Mouse (Mus musculus): ENCODE results near the gene Gm10073. TPM values are rescaled to one million over a fixed set of nuclear protein-coding genes. Genes with fewer than 3 reads are reported as not detected.
"Not testable (repeated sequence)": the region's sequence is repeated elsewhere in the genome, so short reads cannot be mapped to it uniquely, and the experiment has no call there.

Gm10073 gene
- total RNA-seq, 2 experiments from 2014 or later: 76.6 to 90.7 TPM

DNA sequence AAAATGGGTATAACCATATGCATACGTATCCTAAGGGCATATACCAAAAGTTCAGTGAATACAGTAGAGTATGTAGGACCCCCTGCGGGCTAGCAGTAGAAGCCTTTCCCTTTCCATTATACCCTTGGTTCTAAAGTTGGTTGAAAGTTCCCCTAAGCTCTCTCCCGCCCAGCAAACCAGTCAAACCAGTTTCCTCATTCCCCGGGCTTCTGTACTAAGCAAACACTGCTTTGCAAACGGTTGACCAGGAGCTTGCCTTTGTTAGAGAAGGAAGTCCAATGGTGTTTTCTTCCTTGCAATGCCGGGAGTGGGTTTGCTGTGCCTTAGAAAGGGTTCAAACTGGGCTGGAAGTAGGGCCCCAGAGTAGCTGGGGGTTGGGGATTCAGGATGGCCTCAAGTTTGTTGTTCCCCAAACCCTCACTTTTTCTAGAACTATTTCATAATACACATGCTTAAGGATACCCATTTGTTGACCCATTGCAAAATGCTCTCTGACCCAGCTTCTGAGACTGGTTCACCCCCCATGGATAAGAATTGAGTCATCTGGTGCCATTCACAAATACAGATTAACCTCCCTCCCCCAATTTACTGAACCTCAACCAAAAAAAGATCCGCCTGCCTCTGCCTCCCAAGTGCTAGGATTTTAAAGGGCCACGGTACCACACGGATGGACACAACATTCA lies 37.8 kb upstream of the Gm10073 start:
- no peak for TF ChIP-seq CTCF (IDR thresholded peaks at IDR 0.05)
- DNase-seq (ENCODE audit: extremely low spot score in 1 of 2, low spot score in 2 of 2): no peak
- no peak overlapping the region for H3K4me3 ChIP-seq
- no peak overlapping the region for H3K27ac ChIP-seq
- intact Hi-C loops (cut with DNase I): loop anchor here (10.0 kb wide), 1 partner anchor 246 kb away; no protein-coding TSS in a partner anchor

DNA sequence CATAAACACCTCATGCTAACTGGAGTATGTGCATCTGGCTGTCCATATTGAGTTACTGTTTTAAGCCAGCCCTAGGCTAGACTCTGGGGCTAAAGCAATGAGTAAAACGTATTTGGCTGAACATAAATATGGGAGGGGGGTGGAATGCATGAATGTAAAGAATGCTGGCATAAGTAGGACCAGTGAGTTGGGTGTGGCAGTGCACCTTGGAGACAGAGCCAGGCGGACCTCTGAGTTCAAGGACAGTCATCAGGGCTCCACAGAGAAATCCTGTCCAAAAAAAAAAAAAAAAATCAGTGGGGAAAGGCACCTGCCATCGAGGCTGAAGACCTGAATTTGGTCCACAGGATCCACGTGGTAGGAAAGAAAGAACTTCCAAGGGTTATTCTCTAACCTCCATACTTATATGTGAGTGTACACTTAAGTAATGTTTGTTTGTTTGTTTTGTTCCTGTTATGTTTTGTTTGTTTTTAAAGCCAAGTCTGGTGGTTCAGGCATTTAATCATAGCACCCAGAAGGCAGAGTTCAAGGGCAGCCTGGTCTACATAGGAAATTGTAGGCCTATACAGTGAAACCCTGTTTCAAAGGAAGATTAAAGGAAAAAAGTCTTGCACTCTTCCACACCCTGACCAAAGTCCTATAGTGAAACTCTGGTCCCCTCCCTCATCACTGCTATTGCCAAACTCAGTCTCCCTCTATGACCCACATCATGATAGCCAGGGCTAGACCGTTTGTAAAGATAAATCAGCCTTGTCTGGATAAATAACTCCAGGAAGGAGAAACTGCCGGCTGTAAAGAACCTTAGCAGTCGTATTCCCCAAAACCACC lies 36.0 kb upstream of the Gm10073 start:
- intact Hi-C loops (cut with DNase I): no loop called here
- no peak for TF ChIP-seq CTCF (IDR thresholded peaks at IDR 0.05)

DNA sequence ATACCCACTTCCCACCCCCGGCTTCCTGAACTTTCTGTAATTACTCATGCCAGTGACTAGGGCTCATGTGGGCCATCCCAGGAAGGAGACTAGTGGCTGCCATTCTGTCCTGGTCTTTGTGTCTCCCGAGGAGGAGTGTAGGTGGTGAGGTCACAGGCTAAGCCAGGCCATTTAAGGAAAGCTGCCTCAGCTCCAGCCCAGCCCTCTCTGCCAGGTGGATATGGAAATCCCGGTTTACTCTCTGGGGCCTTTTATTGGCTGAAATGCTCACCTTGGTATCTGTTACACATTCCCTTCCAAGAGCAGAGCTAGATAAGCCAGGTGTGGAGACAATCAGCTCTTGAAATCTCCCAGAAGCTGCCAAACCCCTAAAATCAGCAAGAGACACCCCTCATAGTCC lies 35.2 kb upstream of the Gm10073 start:
- Histone ChIP-seq H3K27ac (no peak overlapping the region), H3K4me3 (no peak overlapping the region)
- intact Hi-C loops (cut with DNase I): no loop called here
- DNase-seq (ENCODE audit: extremely low spot score in 1 of 2, low spot score in 2 of 2): no peak
- TF ChIP-seq CTCF (IDR thresholded peaks at IDR 0.05): no peak

More for the DNA sequence above, 36.0 kb upstream of the Gm10073 start:
- H3K4me3 ChIP-seq: no peak overlapping the region
- no peak for DNase-seq (ENCODE audit: extremely low spot score in 1 of 2, low spot score in 2 of 2)
- no peak overlapping the region for H3K27ac ChIP-seq

DNA sequence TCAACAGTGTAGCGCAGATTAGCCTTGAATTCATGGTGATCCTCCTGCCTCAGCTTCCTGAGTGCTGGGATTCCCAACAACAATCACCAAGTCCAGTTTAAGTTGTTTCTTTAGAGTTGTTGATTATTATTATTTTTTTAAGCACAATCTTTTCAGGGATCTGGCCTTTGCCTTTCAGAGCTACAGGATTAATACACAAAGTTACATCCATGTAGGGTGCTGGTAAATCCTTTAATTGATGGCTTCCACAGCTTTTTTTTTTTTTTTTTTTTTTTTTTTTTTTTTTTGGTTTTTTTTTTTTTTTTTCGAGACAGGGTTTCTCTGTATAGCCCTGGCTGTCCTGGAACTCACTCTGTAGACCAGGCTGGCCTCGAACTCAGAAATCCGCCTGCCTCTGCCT lies 34.5 kb upstream of the Gm10073 start:
- DNase-seq (ENCODE audit: extremely low spot score in 1 of 2, low spot score in 2 of 2); intact Hi-C loops (cut with DNase I); H3K27ac ChIP-seq; H3K4me3 ChIP-seq: not testable (repeated sequence)

DNA sequence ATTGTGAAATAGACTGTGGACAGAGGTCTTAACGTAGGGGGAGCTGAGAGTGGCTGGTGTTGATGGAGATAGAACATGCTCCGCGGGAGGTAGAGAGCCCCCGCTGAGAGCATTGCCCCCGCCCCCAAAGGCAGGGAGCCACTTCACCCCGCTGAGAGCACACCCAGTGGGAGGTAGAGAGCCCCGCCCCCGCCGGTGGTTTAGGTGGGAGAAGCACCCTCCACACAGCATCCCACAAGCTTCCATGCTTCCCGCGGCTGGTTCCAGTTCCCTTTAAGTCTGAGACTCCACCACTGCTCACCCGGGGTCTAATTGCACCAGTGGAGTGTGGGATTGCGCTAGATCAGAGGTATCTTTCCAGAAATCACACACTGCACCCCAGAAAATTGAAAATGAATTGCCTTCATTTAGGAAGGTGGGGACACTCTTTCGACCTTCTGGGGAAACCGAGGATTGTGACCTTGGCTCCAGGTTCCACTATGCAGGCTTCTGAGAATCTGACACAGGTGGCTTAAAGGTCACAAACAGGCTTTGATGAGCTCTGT lies 33.4 kb upstream of the Gm10073 start:
- intact Hi-C loops (cut with DNase I): no loop called here
- H3K27ac ChIP-seq: no peak overlapping the region
- TF ChIP-seq CTCF (IDR thresholded peaks at IDR 0.05): no peak
- no peak overlapping the region for H3K4me3 ChIP-seq
- DNase-seq (ENCODE audit: extremely low spot score in 1 of 2, low spot score in 2 of 2): no peak

DNA sequence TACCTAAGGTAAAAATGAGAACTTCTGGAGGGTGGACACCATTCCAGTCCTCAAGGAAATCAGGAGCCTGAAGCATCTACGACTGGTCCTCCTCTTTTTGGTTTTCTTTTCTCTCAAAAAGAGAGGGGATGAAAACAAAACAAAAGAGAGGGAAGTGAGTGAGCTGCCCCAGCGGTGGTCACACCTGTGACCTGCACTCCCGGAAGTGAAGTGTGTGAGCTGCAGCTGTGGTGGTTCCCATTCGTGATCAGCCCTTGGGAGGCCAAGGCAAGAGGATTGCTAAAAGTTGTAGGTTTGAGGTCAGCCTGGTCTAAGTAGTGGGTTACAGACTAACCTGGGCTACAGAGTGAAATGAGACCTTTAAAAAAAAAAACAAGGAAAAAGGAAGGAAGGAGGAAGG lies 32.9 kb upstream of the Gm10073 start:
- no peak overlapping the region for H3K4me3 ChIP-seq
- DNase-seq (ENCODE audit: extremely low spot score in 1 of 2, low spot score in 2 of 2): no peak
- intact Hi-C loops (cut with DNase I): no loop called here
- TF ChIP-seq CTCF (IDR thresholded peaks at IDR 0.05): no peak
- H3K27ac ChIP-seq: no peak overlapping the region

DNA sequence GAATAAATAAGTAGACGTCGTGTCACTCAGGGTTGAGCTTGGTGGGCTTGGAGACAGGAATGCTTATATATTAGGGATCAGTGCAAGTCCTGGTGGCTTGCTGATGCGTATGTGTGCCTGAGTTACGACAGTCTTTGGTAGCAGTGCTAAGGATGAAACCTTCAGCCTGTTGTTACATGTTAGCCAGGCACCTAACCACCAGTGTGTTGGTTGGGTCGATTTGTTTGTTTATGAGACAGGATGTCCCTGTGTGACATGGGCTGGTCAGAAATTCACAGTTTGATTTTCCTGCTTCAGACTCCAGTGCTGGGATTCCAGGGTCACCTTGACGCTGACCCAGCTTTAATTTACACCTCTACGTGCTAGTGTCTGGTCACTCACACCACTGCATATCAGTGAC lies 32.4 kb upstream of the Gm10073 start:
- no peak overlapping the region for H3K27ac ChIP-seq
- no peak for TF ChIP-seq CTCF (IDR thresholded peaks at IDR 0.05)
- H3K4me3 ChIP-seq: no peak overlapping the region
- intact Hi-C loops (cut with DNase I): no loop called here
- no peak for DNase-seq (ENCODE audit: extremely low spot score in 1 of 2, low spot score in 2 of 2)

DNA sequence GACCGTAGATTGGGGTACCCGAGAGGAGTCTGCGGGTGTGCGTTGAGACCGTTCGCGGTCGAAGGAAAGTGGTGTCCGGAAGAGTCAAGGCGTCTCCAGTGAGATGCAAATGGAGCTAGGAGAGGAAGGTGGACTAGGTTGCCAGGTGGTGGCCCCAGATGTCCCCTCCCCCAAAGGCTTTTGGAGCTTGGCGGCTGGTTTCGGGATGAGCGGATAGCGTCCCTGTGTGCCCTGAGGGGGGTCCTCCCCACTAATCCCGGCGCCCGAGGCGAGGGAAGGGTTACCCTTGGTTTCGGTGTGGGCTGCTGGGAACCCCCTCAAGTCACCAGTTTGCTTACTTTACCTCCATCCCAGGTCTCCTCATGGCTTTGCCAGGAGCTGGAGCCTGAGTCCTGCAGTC lies 30.7 kb upstream of the Gm10073 start:
- no peak for DNase-seq (ENCODE audit: extremely low spot score in 1 of 2, low spot score in 2 of 2)
- intact Hi-C loops (cut with DNase I): no loop called here
- H3K4me3 ChIP-seq: peak overlapping the region; percentile 45; the same call in 1 of the 2 replicates
- TF ChIP-seq CTCF (IDR thresholded peaks at IDR 0.05): no peak
- no peak overlapping the region for H3K27ac ChIP-seq

DNA sequence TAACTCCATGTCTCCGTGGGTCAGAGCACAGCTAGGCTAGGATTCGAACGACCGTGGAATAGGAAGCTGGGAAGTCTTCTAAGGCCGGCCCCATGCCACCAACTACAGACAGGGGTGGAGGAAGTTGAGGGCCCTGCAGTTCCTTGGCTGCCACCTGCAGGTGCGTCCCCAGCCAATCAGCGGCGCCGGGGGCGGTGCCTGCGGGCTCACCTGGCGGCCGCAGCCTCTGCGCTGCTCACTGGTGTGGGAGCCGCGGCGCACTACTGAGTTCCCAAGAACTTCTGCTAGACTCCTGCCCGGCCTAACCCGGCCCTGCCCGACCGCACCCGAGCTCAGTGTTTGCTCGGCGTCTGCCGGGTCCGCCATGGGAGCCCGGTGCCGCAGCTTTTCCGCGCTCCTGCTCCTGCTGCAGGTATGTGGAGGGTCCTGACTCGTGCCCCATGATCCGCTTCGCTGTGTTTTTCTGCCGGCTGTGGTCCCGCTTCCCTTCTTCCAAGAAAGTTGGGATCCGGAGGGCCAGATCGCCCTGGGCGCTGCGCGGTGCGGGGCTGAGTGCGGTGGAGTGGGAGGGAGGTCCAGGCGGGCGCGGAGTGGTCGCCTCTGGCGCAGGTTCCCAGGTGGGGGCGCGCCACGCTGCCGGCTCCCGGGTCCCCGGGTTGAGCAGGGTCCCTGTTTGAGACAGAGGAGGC lies 30.0 kb upstream of the Gm10073 start, which contains the start of gene Cdh1:
Gene Cdh1, plus strand, starts transcription at position 221 of the 689 bp plus-strand sequence.
- peak; percentile 15 to 20 for DNase-seq (ENCODE audit: extremely low spot score in 1 of 2, low spot score in 2 of 2)

DNA sequence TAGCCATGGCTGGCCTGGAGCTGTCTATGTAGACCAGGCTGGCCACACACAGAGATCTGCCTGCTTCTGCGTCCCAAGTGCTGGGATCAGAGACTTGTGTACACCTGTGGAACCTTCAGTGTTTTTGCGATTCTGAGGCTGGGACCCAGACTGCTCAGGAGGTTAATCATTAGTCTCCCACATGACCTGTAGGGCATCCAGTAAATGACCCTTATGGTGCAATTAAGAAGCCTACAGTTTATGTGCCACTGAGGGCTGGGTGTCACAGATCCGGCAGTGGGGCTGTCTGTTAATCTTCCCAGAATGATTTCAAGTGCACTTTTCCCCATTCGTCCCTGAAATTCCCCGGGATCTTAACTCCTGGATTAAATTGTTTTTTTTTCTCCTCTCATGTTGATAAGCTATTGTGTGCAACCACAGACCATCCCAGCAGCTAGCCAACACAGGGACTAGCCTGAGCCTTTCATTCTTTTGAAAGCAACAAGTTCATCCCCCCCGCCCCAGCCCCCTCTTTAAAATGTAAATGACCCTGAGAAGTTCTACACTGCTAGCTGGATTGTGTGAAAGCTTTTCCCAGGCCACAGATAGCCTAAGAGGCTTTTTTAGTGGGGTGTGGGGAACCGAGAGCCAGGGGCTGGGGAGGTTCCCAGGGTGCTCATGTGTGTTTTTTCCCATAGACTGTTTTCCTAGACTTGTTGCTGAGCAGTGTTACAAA lies 26.2 kb upstream of the Gm10073 start:
- no peak overlapping the region for H3K27ac ChIP-seq
- intact Hi-C loops (cut with DNase I): no loop called here
- no peak overlapping the region for H3K4me3 ChIP-seq
- DNase-seq (ENCODE audit: extremely low spot score in 1 of 2, low spot score in 2 of 2): no peak
- TF ChIP-seq CTCF (IDR thresholded peaks at IDR 0.05): no peak

More for the DNA sequence above, 30.0 kb upstream of the Gm10073 start, which contains the start of gene Cdh1:
- H3K27ac ChIP-seq: no peak within 1 kb of the TSS
- H3K4me3 ChIP-seq: peak within 1 kb of the TSS; percentile 45
- TF ChIP-seq CTCF (IDR thresholded peaks at IDR 0.05): no peak; the same call in 1 of the 2 replicates
- intact Hi-C loops (cut with DNase I): no loop called here

DNA sequence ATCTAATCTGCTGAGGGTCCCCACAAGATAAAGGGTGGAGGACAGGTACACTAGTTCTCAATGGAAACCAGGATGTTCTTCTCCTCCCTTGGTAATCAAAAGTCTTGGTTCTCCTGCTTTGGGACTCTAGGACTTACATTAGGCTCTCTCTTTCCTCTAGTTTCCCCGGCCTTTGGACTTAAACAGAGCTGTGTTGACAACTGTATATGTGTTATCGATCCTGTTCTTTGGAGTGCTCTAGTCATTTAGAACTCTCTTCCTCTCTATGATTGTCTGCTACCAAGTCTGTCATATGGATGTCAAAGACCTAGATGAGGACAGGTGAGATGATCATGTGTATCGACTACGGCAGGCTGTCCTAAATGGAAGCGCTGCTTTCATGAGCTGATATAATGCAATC lies 23.8 kb upstream of the Gm10073 start:
- no peak for TF ChIP-seq CTCF (IDR thresholded peaks at IDR 0.05)
- no peak for DNase-seq (ENCODE audit: extremely low spot score in 1 of 2, low spot score in 2 of 2)

DNA sequence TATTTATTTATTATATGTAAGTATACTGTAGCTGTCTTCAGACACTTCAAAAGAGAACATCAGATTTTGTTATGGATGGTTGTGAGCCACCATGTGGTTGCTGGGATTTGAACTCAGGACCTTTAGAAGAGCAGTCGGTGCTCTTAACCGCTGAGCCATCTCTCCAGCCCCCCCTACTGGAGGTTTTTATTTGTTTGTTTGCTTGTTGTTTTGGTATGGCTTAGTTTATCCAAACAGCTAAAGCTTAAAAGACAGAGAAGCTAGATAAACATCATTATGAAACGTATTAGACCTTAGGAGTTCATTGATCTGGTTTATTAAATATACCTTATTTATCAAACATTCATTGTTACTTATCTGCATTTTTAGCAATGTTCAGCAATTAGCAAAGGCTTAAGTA lies 22.4 kb upstream of the Gm10073 start:
- DNase-seq (ENCODE audit: extremely low spot score in 1 of 2, low spot score in 2 of 2); intact Hi-C loops (cut with DNase I): not testable (repeated sequence)

More for the DNA sequence above, 23.8 kb upstream of the Gm10073 start:
- H3K27ac ChIP-seq: no peak overlapping the region
- no peak overlapping the region for H3K4me3 ChIP-seq
- intact Hi-C loops (cut with DNase I): no loop called here

More for the DNA sequence above, 22.4 kb upstream of the Gm10073 start:
- not testable (repeated sequence) for H3K4me3 ChIP-seq, H3K27ac ChIP-seq

Data from left cerebral cortex, adult 2 months (tissue).